ENCODE assay signal across 16 mouse cellular contexts in genomic region chr7:15399147-15399874, GRCm38 (mm10). TPM values are rescaled to one million over a fixed set of nuclear protein-coding genes. Genes with fewer than 3 reads are reported as not detected.
"Had no signal": no experiment of that assay in that cellular context is flagged by ENCODE, and none has a peak within 500 bp of the region (broad histone marks: within the 10 kb centered on the region; RNA-seq: fewer than 3 reads in every experiment).

No protein-coding gene starts in this region.

RNA-seq across cellular contexts. Expression of gene Obox1, which starts 10.6 kb away (rescaled TPM):
- total RNA-seq: megakaryocyte, adult 5-6 weeks; megakaryocyte-erythroid progenitor cell, adult 5-6 weeks; monocyte, adult 5-6 weeks; neutrophil, adult 5-6 weeks had no signal
- polyA plus RNA-seq: lung, embryonic 14.5 days; lung, embryonic 16.5 days; midbrain, embryonic 10.5 days; midbrain, embryonic 12.5 days; midbrain, embryonic 14.5 days; midbrain, embryonic 16.5 days; neural tube, embryonic 12.5 days; neural tube, embryonic 14.5 days; small intestine, adult 2 months; stomach, embryonic 14.5 days; stomach, embryonic 16.5 days; thymus, postnatal 0 days had no signal

RNA-seq across cellular contexts. Expression of gene Obox2, which starts 10.8 kb away (rescaled TPM):
- total RNA-seq: megakaryocyte, adult 5-6 weeks; megakaryocyte-erythroid progenitor cell, adult 5-6 weeks; monocyte, adult 5-6 weeks; neutrophil, adult 5-6 weeks had no signal
- polyA plus RNA-seq: lung, embryonic 14.5 days; lung, embryonic 16.5 days; midbrain, embryonic 10.5 days; midbrain, embryonic 12.5 days; midbrain, embryonic 14.5 days; midbrain, embryonic 16.5 days; neural tube, embryonic 12.5 days; neural tube, embryonic 14.5 days; small intestine, adult 2 months; stomach, embryonic 14.5 days; stomach, embryonic 16.5 days; thymus, postnatal 0 days had no signal
